8 mouse cellular contexts compared by ENCODE assay signal in the genomic region with DNA sequence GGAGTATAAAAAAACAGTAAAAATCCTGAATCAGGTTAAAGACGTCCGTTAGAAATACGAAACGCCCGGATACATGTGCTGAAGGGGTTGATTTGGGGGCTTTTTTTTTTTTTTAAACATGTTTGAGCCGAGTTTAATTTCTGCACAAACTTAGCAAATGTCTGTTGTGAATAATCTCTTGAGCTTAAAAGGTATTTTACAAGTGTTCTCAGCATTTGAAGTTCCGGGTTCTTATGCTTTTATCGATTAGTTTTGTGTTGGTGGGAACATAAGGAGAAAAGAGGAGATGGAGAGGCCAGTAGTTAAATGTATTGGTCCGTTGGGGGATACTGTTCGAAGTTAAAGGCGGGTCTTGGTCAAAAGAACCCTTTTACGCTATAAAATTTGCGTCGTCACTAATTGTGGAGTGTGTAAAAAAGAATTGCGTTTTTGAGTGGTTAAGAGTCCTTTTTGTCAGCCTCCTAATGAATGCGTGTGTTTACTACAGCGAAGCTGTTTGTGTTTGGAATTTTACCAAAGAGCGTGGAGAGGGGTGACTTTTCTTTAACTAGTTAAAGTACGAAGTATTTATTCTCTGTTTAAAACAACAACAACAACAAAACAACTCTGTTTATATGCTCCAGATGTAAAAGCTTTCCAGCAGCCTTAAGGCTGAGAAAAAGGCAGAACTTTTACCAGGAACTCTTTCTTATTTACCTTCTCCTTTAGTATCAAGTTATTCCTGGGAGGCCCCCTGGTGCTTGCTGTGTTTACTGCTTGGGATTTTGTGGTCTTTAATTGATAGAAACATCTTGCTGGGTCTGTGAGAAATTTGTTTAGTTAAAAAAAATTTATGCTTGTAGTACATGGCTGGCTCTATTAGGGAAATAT. TPM values are rescaled to one million over a fixed set of nuclear protein-coding genes. Genes with fewer than 3 reads are reported as not detected.
A peak's percentile ranks its signal among the peaks of the same experiment; 100 is the strongest.
DNase-seq lines count a peak whose midpoint lies in the region; ATAC-seq and TF ChIP-seq lines count a peak whose summit lies in the region.

No protein-coding gene starts in this region.

- H3K4me2 ChIP-seq in lung, embryonic 14.5 days: peak overlapping the region; percentile 61

- no peaks in the 10 kb centered on the region; the same call in 1 of the 2 replicates for H3K4me1 ChIP-seq in lung, embryonic 14.5 days (ENCODE audit: insufficient read depth)

- TF ChIP-seq CTCF in lung, embryonic 14.5 days (IDR thresholded peaks at IDR 0.05; ENCODE audit: low read depth): peak; percentile 46

- H3K4me3 ChIP-seq in lung, embryonic 14.5 days (ENCODE audit: low read depth, low read length): peak overlapping the region; percentile 92

- WGBS in lung, embryonic 14.5 days: under 1% methylated on average over 19 of the region's 19 CpGs

- H3K9me3 ChIP-seq in lung, embryonic 14.5 days (ENCODE audit: low read depth, low read length): no peaks in the 10 kb centered on the region

- DNase-seq in right cerebral cortex, adult 18-20 months: peak; percentile 19
- no peak for DNase-seq in right cerebral cortex, postnatal 36 days (ENCODE audit: low spot score in 2 of 2)
- DNase-seq in c-Kit-positive CD71-positive TER-119-positive erythroid progenitor cells, embryonic 14.5 days (ENCODE audit: low spot score): peak; percentile 59
- DNase-seq in gastrocnemius, postnatal 14 days: peak; percentile 47
- DNase-seq in kidney, adult 11 months: peak; percentile 46
- DNase-seq in lung, embryonic 14.5 days: peak; percentile 82
- DNase-seq in right cerebral cortex, postnatal 14 days: peak; percentile 14
- no peak for DNase-seq in layer of hippocampus, postnatal 25 days (ENCODE audit: extremely low spot score in 1 of 2, low spot score in 1 of 2)

- intact Hi-C loops in gastrocnemius, postnatal 14 days (cut with DNase I; ENCODE audit: low total_unique reads): loop anchor here (10.0 kb wide), 1 partner anchor 135 kb away; no protein-coding TSS in a partner anchor

- ATAC-seq in lung, embryonic 14.5 days (ENCODE audit: insufficient read depth): no peak

- no peaks in the 10 kb centered on the region for H3K27me3 ChIP-seq in lung, embryonic 14.5 days (ENCODE audit: insufficient read depth, low read length)

- peak overlapping the region; percentile 99 for H3K9ac ChIP-seq in lung, embryonic 14.5 days

- H3K27ac ChIP-seq in lung, embryonic 14.5 days (ENCODE audit: low read depth): peak overlapping the region; percentile 99

- no peaks in the 10 kb centered on the region for H3K36me3 ChIP-seq in lung, embryonic 14.5 days (ENCODE audit: insufficient read depth)

RNA-seq across cellular contexts. Expression of gene Ppp1cb, which starts 1.5 kb away (rescaled TPM):
- total RNA-seq in gastrocnemius, postnatal 14 days (2021): 100 to 1,000 TPM; 324 to 326 TPM
- polyA plus RNA-seq in lung, embryonic 14.5 days (2014; fragmentation: Nextera tagmentation; extraction: Ambion mirVana): 201 and 215 TPM in 2 replicates
- total RNA-seq in layer of hippocampus, postnatal 25 days (2021): 100 to 1,000 TPM; 390 to 468 TPM

Comparison
In these comparisons a context has a peak if more than half of its experiments do, and no peak if none do; other contexts are left out.
1. DNase-seq: peak in right cerebral cortex, adult 18-20 months (single experiment), c-Kit-positive CD71-positive TER-119-positive erythroid progenitor cells, embryonic 14.5 days (single experiment), gastrocnemius, postnatal 14 days (single experiment), kidney, adult 11 months (single experiment), lung, embryonic 14.5 days (single experiment) and right cerebral cortex, postnatal 14 days (single experiment); none in right cerebral cortex, postnatal 36 days (0 of 2) and layer of hippocampus, postnatal 25 days (0 of 2).